Mouse (Mus musculus) neural tube, embryonic 12.5 days (tissue): Measurements from ENCODE around the gene Gm47189. TPM values are rescaled to one million over a fixed set of nuclear protein-coding genes. Genes with fewer than 3 reads are reported as not detected.
"Not testable (repeated sequence)": the region's sequence is repeated elsewhere in the genome, so short reads cannot be mapped to it uniquely, and the experiment has no call there.

ENCODE experiments used
- ATAC-seq: fragments of 200-750 bp; cut with Nextera tagmentation; 2 replicates; pipeline ENCODE4 v1.8.0; 2017; ENCODE audit warnings: low read depth, mild to moderate bottlenecking, moderate TSS enrichment, moderate library complexity; ENCODE audit not compliant: low FRiP score
- H3K27ac ChIP-seq: fragments of 300-500 bp; sonication (generic); 2 replicates; pipeline ENCODE4 v1.5.1; 2016
- H3K27me3 ChIP-seq: fragments of 300-500 bp; sonication (generic); replicated peaks from 2 replicates; pipeline ENCODE4 v1.6.1; 2016; ENCODE audit warnings: mild to moderate bottlenecking
- H3K36me3 ChIP-seq: fragments of 300-500 bp; sonication (generic); 2 replicates; pipeline ENCODE4 v1.6.1; 2016; ENCODE audit warnings: mild to moderate bottlenecking
- H3K4me1 ChIP-seq: fragments of 300-500 bp; sonication (generic); 2 replicates; pipeline ENCODE4 v1.6.1; 2016
- H3K4me2 ChIP-seq: fragments of 300-500 bp; sonication (generic); replicated peaks from 2 replicates; pipeline ENCODE4 v1.6.1; 2016; ENCODE audit warnings: mild to moderate bottlenecking
- H3K4me3 ChIP-seq: fragments of 300-500 bp; sonication (generic); 2 replicates; pipeline ENCODE4 v1.5.1; 2016
- H3K9ac ChIP-seq: fragments of 300-500 bp; sonication (generic); 2 replicates; pipeline ENCODE4 v1.6.1; 2016; ENCODE audit warnings: mild to moderate bottlenecking
- H3K9me3 ChIP-seq: fragments of 300-500 bp; sonication (generic); 2 replicates; pipeline ENCODE4 v1.6.1; 2016; ENCODE audit warnings: mild to moderate bottlenecking
- WGBS: fragments of 180-500 bp; shearing (Covaris S2); methylation state at CpG from one replicate; pipeline ENCODE4 v1.1.7; 2016; 5-methylcytosine and 5-hydroxymethylcytosine counted together
- polyA plus RNA-seq: library from polyadenylated mRNA; unstranded; fragments of >200 nt; fragmentation: Nextera tagmentation; extraction: Ambion mirVana; gene quantifications from 2 replicates; pipeline ENCODE4 v1.2.1, GENCODE M21; 2016

The Gm47189 gene
- polyA plus RNA-seq: not detected in 2 replicates

GRCm38 (mm10) chr14:41772341-41772740 lies at the start of gene Gm47189:
Gene Gm47189 (minus strand): TSS chr14:41772441.
- not testable (repeated sequence) for ATAC-seq

GRCm38 (mm10) chr14:41755931-41756330 lies 16.3 kb downstream of the Gm47189 start:
- not testable (repeated sequence) for H3K27ac ChIP-seq, H3K36me3 ChIP-seq, ATAC-seq, H3K4me1 ChIP-seq, H3K9me3 ChIP-seq, H3K4me2 ChIP-seq, H3K9ac ChIP-seq, H3K4me3 ChIP-seq, H3K27me3 ChIP-seq
- 85% methylated on average over 2 of the region's 3 CpGs for WGBS

More at GRCm38 (mm10) chr14:41772341-41772740, at the start of gene Gm47189:
- H3K9ac ChIP-seq, H3K27ac ChIP-seq, H3K4me2 ChIP-seq, H3K9me3 ChIP-seq, H3K4me1 ChIP-seq, H3K27me3 ChIP-seq, H3K4me3 ChIP-seq, H3K36me3 ChIP-seq: not testable (repeated sequence)

- not testable (repeated sequence) for H3K27me3 ChIP-seq, H3K27ac ChIP-seq, H3K4me2 ChIP-seq, H3K4me1 ChIP-seq, H3K9ac ChIP-seq, ATAC-seq, H3K4me3 ChIP-seq, H3K9me3 ChIP-seq, H3K36me3 ChIP-seq
- 80% methylated on average over 1 of the region's 1 CpGs for WGBS
Observed at GRCm38 (mm10) chr14:41750514-41750913, 21.7 kb downstream of the Gm47189 start, which contains the start of gene Gm7929. Gene Gm7929 (minus strand): TSS chr14:41750614.

DNA sequence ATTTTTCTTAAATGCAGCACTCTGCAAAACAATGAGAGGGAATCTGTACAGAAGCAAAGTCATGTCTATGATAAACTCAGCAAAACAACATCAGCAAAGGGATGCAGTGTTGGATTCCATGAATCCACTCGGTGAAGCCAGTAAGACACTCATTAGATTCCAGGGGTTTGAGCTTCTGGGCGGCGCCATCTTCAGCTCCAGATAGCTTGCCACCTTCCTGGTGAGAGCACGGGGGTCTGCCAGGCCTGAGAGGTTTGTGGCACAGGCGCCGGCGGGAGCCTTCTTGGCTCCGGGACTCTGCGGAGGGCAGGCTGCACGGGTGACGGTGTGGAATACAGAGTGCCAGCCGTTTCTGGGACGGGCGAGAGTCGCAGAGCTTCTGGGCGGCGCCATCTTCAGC lies 48.8 kb downstream of the Gm47189 start:
- H3K9ac ChIP-seq, H3K4me3 ChIP-seq, H3K27ac ChIP-seq, H3K36me3 ChIP-seq, H3K4me2 ChIP-seq, H3K4me1 ChIP-seq, H3K9me3 ChIP-seq, H3K27me3 ChIP-seq, ATAC-seq: not testable (repeated sequence)
- WGBS: 78% methylated on average over 17 of the region's 17 CpGs

DNA sequence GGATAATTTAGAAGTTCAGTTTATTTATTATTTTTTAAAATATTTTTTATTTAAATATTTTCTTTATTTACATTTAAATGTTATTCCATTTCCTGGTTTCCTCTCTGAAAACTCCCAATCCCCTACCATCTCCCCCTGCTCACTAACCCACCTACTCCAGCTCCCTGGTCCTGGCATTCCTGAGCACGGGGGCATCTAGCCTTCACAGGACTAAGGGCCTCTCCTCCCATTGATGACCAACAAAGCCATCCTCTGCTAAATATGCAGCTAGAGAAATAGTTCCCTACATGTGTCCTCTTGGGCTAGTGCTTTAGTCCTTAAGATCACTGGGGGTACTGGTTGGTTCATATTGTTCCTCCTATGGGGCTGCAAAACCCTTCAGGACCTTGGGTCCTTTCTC lies 55.1 kb downstream of the Gm47189 start:
- H3K4me1 ChIP-seq, H3K27ac ChIP-seq, ATAC-seq, H3K9me3 ChIP-seq, H3K9ac ChIP-seq, H3K27me3 ChIP-seq, H3K36me3 ChIP-seq, H3K4me2 ChIP-seq, H3K4me3 ChIP-seq: not testable (repeated sequence)
- 89% methylated on average over 1 of the region's 1 CpGs for WGBS

Other genes starting within 250 kb of the Gm47189 start
- gene Gm7970, start 216.9 kb downstream of the Gm47189 start, polyA plus RNA-seq: not detected in 2 replicates
- gene 1700049E17Rik2, start 199.2 kb downstream of the Gm47189 start, polyA plus RNA-seq: not detected in 2 replicates
- not detected in 2 replicates for gene Gm3072, start 147.8 kb downstream of the Gm47189 start, polyA plus RNA-seq
- not detected in 2 replicates for gene Gm3676, start 126.0 kb downstream of the Gm47189 start, polyA plus RNA-seq
- not detected in 2 replicates for gene Gm8068, start 70.6 kb downstream of the Gm47189 start, polyA plus RNA-seq
- not detected in 2 replicates for gene Gm7929, start 21.8 kb downstream of the Gm47189 start, polyA plus RNA-seq
- not detected in 2 replicates for gene Gm7980, start 134.8 kb upstream of the Gm47189 start, polyA plus RNA-seq
- gene 1700049E17Rik1, start 152.5 kb upstream of the Gm47189 start, polyA plus RNA-seq: not detected in 2 replicates
- gene 1700024B05Rik, start 171.6 kb upstream of the Gm47189 start, polyA plus RNA-seq: not detected in 2 replicates
- gene Gm6401, start 195.5 kb upstream of the Gm47189 start, polyA plus RNA-seq: not detected in 2 replicates
- gene Gm3543, start 210.9 kb upstream of the Gm47189 start, polyA plus RNA-seq: not detected in 2 replicates